Comparison of ENCODE assay signal across 19 mouse cellular contexts in the genomic region with DNA sequence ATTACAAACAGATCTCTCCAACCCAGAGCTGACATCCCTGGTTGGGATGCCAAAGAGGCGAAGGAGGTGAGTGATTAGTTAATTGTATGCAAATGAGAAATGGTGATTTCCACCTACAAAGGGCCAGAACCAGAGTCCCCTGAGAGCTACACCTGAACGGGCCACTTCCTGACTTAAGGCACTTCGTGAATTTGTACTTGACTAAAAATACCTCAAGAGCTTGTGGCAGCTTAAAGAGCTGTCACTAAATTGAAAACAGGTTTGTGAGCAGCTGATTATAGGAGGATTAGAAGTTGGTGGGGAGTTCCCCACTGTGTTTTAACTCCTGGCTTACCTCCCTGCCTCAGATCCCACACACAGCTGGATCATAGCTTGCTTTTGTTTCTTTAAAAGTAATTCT.
A peak's percentile ranks its signal among the peaks of the same experiment; 100 is the strongest.
DNase-seq lines count a peak whose midpoint lies in the region; ATAC-seq and TF ChIP-seq lines count a peak whose summit lies in the region.
"Had no signal": no experiment of that assay in that cellular context is flagged by ENCODE, and none has a peak within 500 bp of the region (broad histone marks: within the 10 kb centered on the region; RNA-seq: fewer than 3 reads in every experiment).

No protein-coding gene starts in this region.

- no peaks in the 10 kb centered on the region for H3K27me3 ChIP-seq in forebrain, postnatal 0 days (ENCODE audit: insufficient read depth, low read length)
- no peaks in the 10 kb centered on the region for H3K27me3 ChIP-seq in forebrain, embryonic 14.5 days (replicated peaks; ENCODE audit: control insufficient read depth, insufficient read depth, low read length)
- H3K27me3 ChIP-seq in limb, embryonic 14.5 days (ENCODE audit: control insufficient read depth, insufficient read depth, low read length), result no peaks in the 10 kb centered on the region
- H3K27me3 ChIP-seq in limb, embryonic 10.5 days (ENCODE audit: low read depth, poor library complexity, severe bottlenecking), result peaks cover 15% of the 10 kb centered on the region; the same call in 1 of the 2 replicates
- no peaks in the 10 kb centered on the region for H3K27me3 ChIP-seq in liver, embryonic 12.5 days (replicated peaks)
- H3K27me3 ChIP-seq: liver, embryonic 13.5 days; neural tube, embryonic 13.5 days had no signal

- WGBS in forebrain, postnatal 0 days, result 37% methylated on average over 3 of the region's 3 CpGs
- WGBS in forebrain, embryonic 14.5 days, result 33% methylated on average over 3 of the region's 3 CpGs
- WGBS in limb, embryonic 14.5 days, result 13% methylated on average over 3 of the region's 3 CpGs
- 28% methylated on average over 3 of the region's 3 CpGs for WGBS in limb, embryonic 10.5 days
- 54% methylated on average over 3 of the region's 3 CpGs for WGBS in liver, embryonic 12.5 days (ENCODE audit: insufficient replicate concordance)

- peak; percentile 34; the same call in 1 of the 2 replicates for ATAC-seq in forebrain, postnatal 0 days
- no peak for ATAC-seq in forebrain, embryonic 14.5 days
- ATAC-seq in limb, embryonic 14.5 days (ENCODE audit: low FRiP score, low read depth), result no peak
- peak; percentile 69 for ATAC-seq in inflammation-experienced regulatory T-cells, adult 6 months
- no peak for ATAC-seq in liver, embryonic 12.5 days
- ATAC-seq: forebrain, embryonic 16.5 days; intestine, postnatal 0 days had no signal

- H3K27ac ChIP-seq in forebrain, postnatal 0 days (ENCODE audit: low read depth, low read length), result no peak overlapping the region
- H3K27ac ChIP-seq in forebrain, embryonic 14.5 days (ENCODE audit: low read depth, low read length), result no peak overlapping the region
- no peak overlapping the region for H3K27ac ChIP-seq in limb, embryonic 14.5 days (replicated peaks; ENCODE audit: low read depth, low read length)
- no peak overlapping the region for H3K27ac ChIP-seq in limb, embryonic 10.5 days
- H3K27ac ChIP-seq in liver, embryonic 12.5 days, result no peak overlapping the region
- H3K27ac ChIP-seq: gastrocnemius, adult 2 months; hindbrain, embryonic 14.5 days; layer of hippocampus, adult 2 months; liver, embryonic 13.5 days; neural tube, embryonic 13.5 days had no signal

- no peak for TF ChIP-seq POLR2A in limb, embryonic 14.5 days (IDR thresholded peaks at IDR 0.05; ENCODE audit: borderline replicate concordance, extremely low read depth, insufficient read depth, insufficient read length)

- H3K9ac ChIP-seq in forebrain, postnatal 0 days, result no peak overlapping the region
- no peak overlapping the region for H3K9ac ChIP-seq in forebrain, embryonic 14.5 days (ENCODE audit: low read length)
- no peak overlapping the region for H3K9ac ChIP-seq in limb, embryonic 14.5 days (ENCODE audit: low read depth, low read length, severe bottlenecking)
- no peak overlapping the region for H3K9ac ChIP-seq in liver, embryonic 12.5 days
- H3K9ac ChIP-seq: hindbrain, embryonic 14.5 days; liver, embryonic 13.5 days; neural tube, embryonic 13.5 days had no signal

- H3K36me3 ChIP-seq in forebrain, postnatal 0 days (ENCODE audit: insufficient read depth), result no peaks in the 10 kb centered on the region
- no peaks in the 10 kb centered on the region for H3K36me3 ChIP-seq in forebrain, embryonic 14.5 days (ENCODE audit: control insufficient read depth, insufficient read depth, low read length)
- H3K36me3 ChIP-seq in limb, embryonic 14.5 days (ENCODE audit: control insufficient read depth, insufficient read depth, low read length), result no peaks in the 10 kb centered on the region
- H3K36me3 ChIP-seq in limb, embryonic 10.5 days, result no peaks in the 10 kb centered on the region
- no peaks in the 10 kb centered on the region for H3K36me3 ChIP-seq in liver, embryonic 12.5 days
- H3K36me3 ChIP-seq: liver, embryonic 13.5 days; neural tube, embryonic 13.5 days had no signal

- DNase-seq in forebrain, postnatal 0 days, result no peak
- no peak for DNase-seq in forebrain, embryonic 14.5 days (ENCODE audit: low spot score)
- peak; percentile 47 for DNase-seq in limb, embryonic 14.5 days (ENCODE audit: low spot score)
- DNase-seq in limb, embryonic 10.5 days (ENCODE audit: low spot score), result no peak
- peak; percentile 38 for DNase-seq in CD4-positive, CD25-positive, alpha-beta regulatory T cell, adult 2 months (ENCODE audit: low read depth, low spot score)
- no peak for DNase-seq in layer of hippocampus, adult 18-20 months (ENCODE audit: low spot score in 2 of 2)
- DNase-seq: adrenal gland, postnatal 14 days; cerebellum, adult 11-12 months; cerebellum, postnatal 25 days; gastrocnemius, adult 2 months; left cerebral cortex, postnatal 4 days; liver, embryonic 13.5 days had no signal

- H3K4me1 ChIP-seq in forebrain, postnatal 0 days (ENCODE audit: insufficient read depth), result peaks cover 3% of the 10 kb centered on the region; the same call in 1 of the 2 replicates
- no peaks in the 10 kb centered on the region for H3K4me1 ChIP-seq in forebrain, embryonic 14.5 days (ENCODE audit: control insufficient read depth, insufficient read depth, low read length)
- H3K4me1 ChIP-seq in limb, embryonic 14.5 days (ENCODE audit: control insufficient read depth, insufficient read depth, low read length), result peaks cover 7% of the 10 kb centered on the region
- peaks cover 15% of the 10 kb centered on the region for H3K4me1 ChIP-seq in limb, embryonic 10.5 days
- H3K4me1 ChIP-seq in liver, embryonic 12.5 days, result no peaks in the 10 kb centered on the region
- H3K4me1 ChIP-seq: liver, embryonic 13.5 days; neural tube, embryonic 13.5 days had no signal

- no peak for TF ChIP-seq CTCF in forebrain, postnatal 0 days (IDR thresholded peaks at IDR 0.05; ENCODE audit: low read depth)

- no peaks in the 10 kb centered on the region for H3K9me3 ChIP-seq in forebrain, postnatal 0 days (ENCODE audit: low read length)
- H3K9me3 ChIP-seq in forebrain, embryonic 14.5 days (replicated peaks; ENCODE audit: control insufficient read depth, low read length), result no peaks in the 10 kb centered on the region
- no peaks in the 10 kb centered on the region for H3K9me3 ChIP-seq in limb, embryonic 14.5 days (ENCODE audit: control insufficient read depth, low read length)
- H3K9me3 ChIP-seq in limb, embryonic 10.5 days (replicated peaks), result no peaks in the 10 kb centered on the region
- no peaks in the 10 kb centered on the region for H3K9me3 ChIP-seq in liver, embryonic 12.5 days (replicated peaks)
- H3K9me3 ChIP-seq: liver, embryonic 13.5 days; neural tube, embryonic 13.5 days had no signal

- H3K4me2 ChIP-seq in forebrain, postnatal 0 days (ENCODE audit: low read depth), result no peak overlapping the region
- H3K4me2 ChIP-seq in forebrain, embryonic 14.5 days (ENCODE audit: low read length), result no peak overlapping the region
- H3K4me2 ChIP-seq in limb, embryonic 14.5 days (replicated peaks; ENCODE audit: low read depth, low read length, severe bottlenecking), result no peak overlapping the region
- no peak overlapping the region for H3K4me2 ChIP-seq in liver, embryonic 12.5 days
- H3K4me2 ChIP-seq: hindbrain, embryonic 14.5 days; liver, embryonic 13.5 days; neural tube, embryonic 13.5 days had no signal

- H3K4me3 ChIP-seq in forebrain, postnatal 0 days (ENCODE audit: low read depth, low read length), result no peak overlapping the region
- H3K4me3 ChIP-seq in forebrain, embryonic 14.5 days (ENCODE audit: low read depth, low read length), result no peak overlapping the region
- H3K4me3 ChIP-seq in limb, embryonic 14.5 days (replicated peaks; ENCODE audit: low read length), result no peak overlapping the region
- H3K4me3 ChIP-seq in limb, embryonic 10.5 days, result no peak overlapping the region
- H3K4me3 ChIP-seq in liver, embryonic 12.5 days, result no peak overlapping the region
- H3K4me3 ChIP-seq: gastrocnemius, adult 2 months; layer of hippocampus, adult 2 months; liver, embryonic 13.5 days; neural tube, embryonic 13.5 days had no signal

Comparison
In these comparisons a context has a peak if more than half of its experiments do, and no peak if none do; other contexts are left out.
1. ATAC-seq: peak in forebrain, postnatal 0 days (single experiment) and inflammation-experienced regulatory T-cells, adult 6 months (single experiment); none in forebrain, embryonic 14.5 days (single experiment), limb, embryonic 14.5 days (single experiment) and liver, embryonic 12.5 days (single experiment).
2. DNase-seq: peak in limb, embryonic 14.5 days (single experiment) and CD4-positive, CD25-positive, alpha-beta regulatory T cell, adult 2 months (single experiment); none in forebrain, postnatal 0 days (single experiment), forebrain, embryonic 14.5 days (single experiment), limb, embryonic 10.5 days (single experiment) and layer of hippocampus, adult 18-20 months (0 of 2).